Mouse (Mus musculus) liver, embryonic 14.5 days (tissue): Measurements from ENCODE around the gene Tvp23b.

ENCODE experiments used
- CTCF ChIP-seq: IDR thresholded peaks from 2 replicates; pipeline ENCODE4 v1.5.1; 2016; ENCODE audit warnings: antibody characterized with exemption, low read depth, control low read depth
- EP300 ChIP-seq: IDR thresholded peaks from 2 replicates; pipeline ENCODE4 v1.6.1; 2016; ENCODE audit warnings: antibody characterized with exemption, low read depth

DNA sequence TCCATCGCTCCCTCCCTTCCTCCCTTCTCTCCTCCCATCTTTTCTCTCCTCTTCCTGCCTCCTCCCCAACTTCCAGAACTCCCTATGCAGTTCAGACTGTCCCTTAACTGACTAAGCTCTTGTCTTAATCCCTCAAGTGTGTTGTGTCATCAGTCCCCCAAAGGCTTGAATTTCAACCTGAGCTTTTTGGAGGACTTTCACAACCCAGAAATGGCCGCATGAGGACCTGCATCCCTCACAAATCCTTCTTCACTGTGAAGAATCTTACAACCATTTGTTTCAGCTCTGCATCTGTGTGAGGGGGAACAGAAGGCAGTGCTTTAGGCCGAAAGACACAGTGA, 87.1 kb downstream of the Tvp23b start:
- TF ChIP-seq CTCF = no peak
- no peak for TF ChIP-seq EP300
